Mouse (Mus musculus): ENCODE measurements around the gene 9230112D13Rik.

Gene 9230112D13Rik

DNA sequence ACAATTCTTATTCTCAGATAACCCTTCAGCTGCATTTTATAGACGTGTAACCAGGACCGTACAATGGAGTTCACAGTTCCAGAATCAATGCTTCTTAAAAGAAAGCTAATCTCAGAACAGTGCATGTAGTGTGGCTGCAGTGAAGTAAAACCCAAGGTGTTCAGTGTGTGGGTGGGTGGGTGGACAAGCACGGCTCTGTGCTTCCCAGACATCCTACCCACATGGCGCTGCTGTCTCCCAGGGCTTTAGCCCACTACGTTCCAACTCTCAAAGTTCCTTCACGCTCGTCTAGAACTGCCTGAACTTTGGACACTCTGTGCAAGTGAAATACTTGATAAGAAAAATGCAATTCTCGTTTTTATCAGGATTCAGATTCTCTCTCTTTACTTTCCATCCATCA, at the start of gene 9230112D13Rik:
Gene 9230112D13Rik, minus strand, starts transcription at position 101 of the 400 bp plus-strand sequence.
- in situ Hi-C loops (cut with MboI; ENCODE audit: low pct_unique_long_range_greater_than_20kb in 1 of 2, low sequenced_read_pairs in 2 of 2, unreplicated experiment in 1 of 2): no loop called here

GRCm38 (mm10) chr14:34571610-34572387, 49.2 kb upstream of the 9230112D13Rik start:
- in situ Hi-C loops (cut with MboI; ENCODE audit: low pct_unique_long_range_greater_than_20kb in 1 of 2, low sequenced_read_pairs in 2 of 2, unreplicated experiment in 1 of 2): loop anchor here (25.0 kb wide), 2 partner anchors 134 to 484 kb away; partner anchors contain the start of gene Anxa8 (in 1 of the 2)

DNA sequence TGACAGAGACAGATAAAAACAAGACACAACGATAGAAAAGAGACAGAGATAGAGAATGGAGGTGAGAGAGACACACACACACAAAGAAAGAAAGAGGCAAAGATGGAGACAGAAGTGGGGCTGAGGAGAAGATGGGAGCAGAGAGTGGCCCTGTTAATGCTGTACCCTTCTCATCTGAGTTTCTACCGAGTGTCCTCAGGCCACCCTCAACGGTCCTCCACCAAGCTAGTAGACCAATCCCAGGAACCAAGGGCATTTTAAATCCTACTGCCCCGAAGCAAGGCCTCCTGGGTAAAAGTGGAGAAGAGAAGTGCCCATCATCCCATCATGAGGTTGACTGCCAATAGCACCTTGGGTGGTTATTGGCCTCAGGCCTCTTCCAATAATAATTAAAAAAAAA, 48.3 kb upstream of the 9230112D13Rik start:
- in situ Hi-C loops (cut with MboI; ENCODE audit: low pct_unique_long_range_greater_than_20kb in 1 of 2, low sequenced_read_pairs in 2 of 2, unreplicated experiment in 1 of 2): loop anchor here (25.0 kb wide), 2 partner anchors 134 to 484 kb away; partner anchors contain the start of gene Anxa8 (in 1 of the 2)

GRCm38 (mm10) chr14:34570294-34570693, 47.7 kb upstream of the 9230112D13Rik start:
- in situ Hi-C loops (cut with MboI; ENCODE audit: low pct_unique_long_range_greater_than_20kb in 1 of 2, low sequenced_read_pairs in 2 of 2, unreplicated experiment in 1 of 2): loop anchor here (25.0 kb wide), 2 partner anchors 133 to 483 kb away; partner anchors contain the start of gene Anxa8 (in 1 of the 2)

DNA sequence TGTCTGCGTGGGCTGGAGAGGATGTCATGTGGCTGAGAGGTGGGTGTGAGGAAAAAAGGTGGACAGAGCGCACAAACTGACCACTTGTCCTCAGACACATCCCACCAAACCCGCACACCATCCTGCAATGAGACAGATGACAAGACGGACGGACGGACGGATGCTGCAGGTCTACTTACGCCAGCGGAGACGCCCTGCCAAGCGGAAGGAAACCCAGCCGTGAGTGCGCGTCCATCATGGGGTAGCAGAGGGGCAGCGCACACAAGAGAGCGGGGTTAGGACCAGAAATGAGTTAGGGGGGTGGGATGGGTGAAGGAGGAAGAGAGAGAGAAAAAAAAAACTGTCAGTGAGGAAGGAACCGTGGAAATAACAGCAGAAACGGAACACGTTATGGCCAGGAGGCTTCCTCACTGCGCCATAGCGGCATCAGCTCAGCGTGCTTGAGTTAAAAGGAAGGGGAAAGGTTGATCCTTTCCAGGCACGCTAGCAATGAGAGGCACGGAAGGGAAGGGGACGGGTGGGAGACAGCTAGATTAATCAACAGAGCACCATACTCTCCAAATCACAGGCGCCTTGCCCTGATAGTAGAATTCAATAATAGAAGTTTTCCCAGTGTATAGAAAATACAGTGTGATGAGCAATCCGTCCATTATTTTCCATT, 47.1 kb upstream of the 9230112D13Rik start:
- in situ Hi-C loops (cut with MboI; ENCODE audit: low pct_unique_long_range_greater_than_20kb in 1 of 2, low sequenced_read_pairs in 2 of 2, unreplicated experiment in 1 of 2): loop anchor here (10.0 to 25.0 kb wide), 3 partner anchors 125 to 482 kb away; partner anchors contain the start of gene Anxa8 (in 1 of the 2)

DNA sequence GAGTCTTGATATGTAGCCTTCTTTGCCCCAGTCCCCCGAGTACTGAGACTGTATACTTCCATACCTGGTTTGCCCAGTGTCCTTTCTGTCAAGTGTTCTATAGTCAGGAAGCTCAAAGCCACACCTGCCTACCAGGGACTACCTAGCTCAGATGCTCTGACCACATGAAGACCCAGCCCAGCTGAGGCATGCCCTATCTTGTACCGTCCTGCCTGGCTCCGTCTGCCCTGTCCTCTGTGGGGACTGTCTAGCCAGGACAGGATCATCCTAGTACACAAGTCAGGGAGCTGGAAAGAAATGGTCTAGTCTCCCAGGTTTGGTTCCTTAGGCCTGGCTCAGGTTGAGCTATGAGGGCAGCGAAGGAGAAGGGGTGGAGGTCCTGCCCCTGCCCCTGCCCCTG, 46.0 kb upstream of the 9230112D13Rik start:
- in situ Hi-C loops (cut with MboI; ENCODE audit: low pct_unique_long_range_greater_than_20kb in 1 of 2, low sequenced_read_pairs in 2 of 2, unreplicated experiment in 1 of 2): loop anchor here (10.0 to 25.0 kb wide), 3 partner anchors 124 to 481 kb away; partner anchors contain the start of gene Anxa8 (in 1 of the 2)

DNA sequence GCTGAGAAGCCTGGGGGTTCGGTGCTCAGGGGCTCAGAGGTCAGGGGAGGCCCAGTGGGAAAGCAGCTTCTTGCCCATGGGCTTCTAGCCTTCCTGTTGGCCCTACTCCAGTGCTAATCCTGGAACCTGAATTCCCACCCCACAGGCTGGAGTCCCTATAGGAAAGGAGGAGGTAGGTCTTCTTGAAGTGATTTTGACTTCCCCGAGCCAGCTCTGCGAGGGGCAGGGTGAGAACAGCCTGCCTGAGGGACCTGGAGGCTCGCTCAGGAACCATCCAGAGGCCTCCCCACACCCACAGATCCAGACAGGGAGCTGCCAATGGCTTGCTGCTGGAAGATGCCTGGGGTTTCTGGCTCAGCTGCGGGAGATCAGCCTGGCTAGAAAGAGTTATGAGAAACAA, 45.1 kb upstream of the 9230112D13Rik start:
- in situ Hi-C loops (cut with MboI; ENCODE audit: low pct_unique_long_range_greater_than_20kb in 1 of 2, low sequenced_read_pairs in 2 of 2, unreplicated experiment in 1 of 2): loop anchor here (10.0 to 25.0 kb wide), 3 partner anchors 123 to 480 kb away; partner anchors contain the start of gene Anxa8 (in 1 of the 2)

DNA sequence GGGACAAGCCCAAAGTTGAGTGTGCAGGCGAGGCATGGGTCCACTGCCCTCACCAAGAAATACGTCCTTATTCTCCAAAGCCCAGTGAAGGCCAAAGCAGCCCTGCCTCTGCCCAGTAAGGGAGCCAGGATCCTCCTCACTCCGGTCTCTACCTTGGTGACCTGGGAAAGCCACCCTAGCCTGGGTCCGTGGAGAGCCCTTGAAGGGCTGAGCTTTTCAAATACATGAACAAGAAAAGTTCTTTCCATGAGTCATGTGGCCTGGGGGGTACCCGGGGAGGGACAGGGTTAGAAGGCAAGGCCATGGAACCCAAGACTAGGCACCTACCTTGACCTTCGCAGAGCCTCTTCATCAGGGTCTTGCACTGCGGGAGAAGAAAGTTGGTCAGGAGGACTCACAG, 43.9 kb upstream of the 9230112D13Rik start:
- in situ Hi-C loops (cut with MboI; ENCODE audit: low pct_unique_long_range_greater_than_20kb in 1 of 2, low sequenced_read_pairs in 2 of 2, unreplicated experiment in 1 of 2): loop anchor here (10.0 to 25.0 kb wide), 3 partner anchors 122 to 479 kb away; partner anchors contain the start of gene Anxa8 (in 1 of the 2)

- in situ Hi-C loops (cut with MboI; ENCODE audit: low pct_unique_long_range_greater_than_20kb in 1 of 2, low sequenced_read_pairs in 2 of 2, unreplicated experiment in 1 of 2): loop anchor here (10.0 to 25.0 kb wide), 3 partner anchors 121 to 478 kb away; partner anchors contain the start of gene Anxa8 (in 1 of the 2)
These were observed 43.1 kb upstream of the 9230112D13Rik start for GRCm38 (mm10) chr14:34565711-34566110.

DNA sequence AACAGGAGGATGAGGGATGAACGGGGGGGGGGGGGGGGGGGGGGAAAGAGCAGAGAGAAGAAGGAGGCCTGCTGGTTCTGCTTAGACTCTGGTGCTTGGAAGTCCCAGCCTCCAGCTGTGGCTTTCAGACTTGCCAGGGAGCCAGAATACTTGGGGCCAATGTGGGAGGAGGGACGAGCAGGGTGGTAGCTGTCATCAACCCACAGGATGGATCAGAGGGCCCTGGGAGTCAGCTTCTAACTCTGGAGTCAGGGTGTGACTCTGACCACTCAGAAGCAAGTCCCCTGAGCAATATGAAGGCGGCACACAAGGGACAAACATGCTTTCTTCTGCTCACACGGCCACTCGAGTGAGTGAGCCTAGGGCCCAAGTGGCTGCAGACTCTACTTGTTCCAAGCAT, 42.0 kb upstream of the 9230112D13Rik start:
- in situ Hi-C loops (cut with MboI; ENCODE audit: low pct_unique_long_range_greater_than_20kb in 1 of 2, low sequenced_read_pairs in 2 of 2, unreplicated experiment in 1 of 2): loop anchor here (10.0 to 25.0 kb wide), 3 partner anchors 120 to 477 kb away; partner anchors contain the start of gene Anxa8 (in 1 of the 2)

GRCm38 (mm10) chr14:34562393-34562792, 39.8 kb upstream of the 9230112D13Rik start:
- in situ Hi-C loops (cut with MboI; ENCODE audit: low pct_unique_long_range_greater_than_20kb in 1 of 2, low sequenced_read_pairs in 2 of 2, unreplicated experiment in 1 of 2): loop anchor here (10.0 to 25.0 kb wide), 3 partner anchors 118 to 475 kb away; partner anchors contain the start of gene Anxa8 (in 1 of the 2)

DNA sequence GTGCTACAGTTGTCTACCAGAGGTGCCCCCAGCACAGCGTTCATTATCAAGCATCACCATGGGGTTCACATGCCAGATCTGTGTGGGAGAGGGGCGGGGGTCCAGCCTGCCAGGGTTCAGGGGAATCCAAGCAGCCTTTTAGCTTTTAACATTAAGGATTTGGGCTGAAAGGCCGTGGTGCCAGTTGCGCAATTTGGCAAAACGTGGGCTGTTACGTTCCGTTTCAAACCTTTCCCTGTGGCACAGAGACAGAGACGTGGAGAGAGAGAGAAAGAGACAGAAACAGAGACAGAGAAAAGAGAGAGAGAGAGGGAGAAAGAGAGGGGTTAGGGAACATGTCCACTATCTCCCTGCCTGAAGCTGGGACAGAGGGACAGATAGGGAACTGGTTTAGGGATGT, 39.0 kb upstream of the 9230112D13Rik start:
- in situ Hi-C loops (cut with MboI; ENCODE audit: low pct_unique_long_range_greater_than_20kb in 1 of 2, low sequenced_read_pairs in 2 of 2, unreplicated experiment in 1 of 2): loop anchor here (10.0 to 25.0 kb wide), 3 partner anchors 117 to 474 kb away; partner anchors contain the start of gene Anxa8 (in 1 of the 2)

DNA sequence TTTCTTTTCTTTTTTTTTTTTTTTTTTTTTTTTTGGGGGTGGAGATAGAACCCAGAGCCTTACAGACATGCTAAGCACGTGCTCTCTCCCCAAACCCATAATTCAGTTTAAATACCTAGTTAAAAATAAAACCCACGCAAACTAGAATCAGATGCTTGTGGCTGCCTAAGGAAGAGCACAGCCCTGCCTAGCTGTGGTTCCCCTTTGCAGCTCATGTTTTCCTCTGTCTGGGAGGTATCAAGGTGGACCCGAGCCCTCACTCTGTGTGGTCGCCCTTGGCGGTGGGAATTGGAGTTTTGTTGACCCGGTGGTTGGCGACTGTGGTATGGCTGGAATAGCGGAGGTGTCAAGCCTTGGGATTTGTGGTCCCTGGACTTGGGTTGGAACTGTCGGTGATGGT, 36.3 kb upstream of the 9230112D13Rik start:
- in situ Hi-C loops (cut with MboI; ENCODE audit: low pct_unique_long_range_greater_than_20kb in 1 of 2, low sequenced_read_pairs in 2 of 2, unreplicated experiment in 1 of 2): loop anchor here (25.0 kb wide), 2 partner anchors 122 to 472 kb away; partner anchors contain the start of gene Anxa8 (in 1 of the 2)

GRCm38 (mm10) chr14:34555211-34555610, 32.6 kb upstream of the 9230112D13Rik start:
- in situ Hi-C loops (cut with MboI; ENCODE audit: low pct_unique_long_range_greater_than_20kb in 1 of 2, low sequenced_read_pairs in 2 of 2, unreplicated experiment in 1 of 2): loop anchor here (25.0 kb wide), 2 partner anchors 118 to 468 kb away; partner anchors contain the start of gene Anxa8 (in 1 of the 2)

DNA sequence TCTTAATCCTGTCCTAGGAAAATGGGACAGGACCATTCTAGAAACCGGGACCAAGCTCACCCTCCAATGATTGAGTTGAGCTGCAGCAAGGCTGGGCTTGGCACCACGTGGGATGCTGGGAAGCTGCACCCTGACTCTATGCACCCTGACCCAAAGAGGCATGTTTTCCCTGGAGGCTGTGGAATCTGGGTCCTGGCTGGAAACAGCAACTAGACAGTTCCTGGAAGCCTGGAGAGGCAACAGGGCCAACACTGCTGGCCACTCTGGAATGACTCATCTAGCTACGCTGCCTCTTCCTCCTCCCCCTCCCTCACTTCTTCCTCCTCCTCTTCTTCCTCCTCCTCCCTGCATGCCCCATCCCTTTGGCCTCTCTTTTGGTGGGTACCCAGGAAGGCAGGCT, 31.4 kb upstream of the 9230112D13Rik start:
- in situ Hi-C loops (cut with MboI; ENCODE audit: low pct_unique_long_range_greater_than_20kb in 1 of 2, low sequenced_read_pairs in 2 of 2, unreplicated experiment in 1 of 2): loop anchor here (25.0 kb wide), 2 partner anchors 117 to 467 kb away; partner anchors contain the start of gene Anxa8 (in 1 of the 2)

DNA sequence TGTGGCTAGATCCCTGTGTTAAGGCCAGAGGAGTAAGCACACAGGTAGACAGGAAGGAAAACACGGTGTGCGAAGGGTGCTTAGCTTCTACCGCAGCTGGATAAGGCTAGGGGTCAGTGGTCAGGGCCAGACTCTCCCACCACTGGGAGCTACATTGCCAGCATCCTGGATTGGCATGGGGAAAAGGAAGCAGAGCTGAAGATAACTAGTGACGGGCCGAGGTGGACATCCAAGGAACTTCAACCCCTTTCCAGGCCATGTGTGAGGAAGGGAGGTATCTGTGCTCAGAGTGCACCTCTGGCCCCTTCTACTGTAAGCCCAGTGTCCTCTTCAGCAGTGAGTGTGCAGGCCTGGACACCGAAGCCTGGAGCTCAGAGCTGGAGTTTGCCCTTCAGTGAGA, 30.9 kb upstream of the 9230112D13Rik start:
- in situ Hi-C loops (cut with MboI; ENCODE audit: low pct_unique_long_range_greater_than_20kb in 1 of 2, low sequenced_read_pairs in 2 of 2, unreplicated experiment in 1 of 2): loop anchor here (25.0 kb wide), 2 partner anchors 116 to 466 kb away; partner anchors contain the start of gene Anxa8 (in 1 of the 2)

DNA sequence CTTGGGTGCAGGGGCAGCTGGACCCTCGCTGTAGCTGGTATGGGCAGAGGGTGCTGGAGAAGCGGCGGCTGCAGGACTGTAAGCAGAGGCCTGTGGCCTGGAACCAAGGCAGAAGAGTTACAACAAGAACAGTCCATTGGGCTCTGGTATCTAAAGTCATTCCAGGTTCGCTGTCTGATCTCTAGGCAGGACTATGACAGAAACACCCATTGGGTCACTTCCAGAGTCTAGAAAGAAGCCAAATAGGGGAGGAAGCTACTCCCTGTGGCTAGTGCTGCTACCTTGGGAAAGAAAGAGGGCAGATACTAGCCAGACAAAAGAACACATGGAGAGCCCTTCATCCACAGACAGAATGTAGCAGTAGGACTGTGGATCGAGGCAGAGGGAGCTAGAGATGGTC, 29.6 kb upstream of the 9230112D13Rik start:
- in situ Hi-C loops (cut with MboI; ENCODE audit: low pct_unique_long_range_greater_than_20kb in 1 of 2, low sequenced_read_pairs in 2 of 2, unreplicated experiment in 1 of 2): loop anchor here (25.0 kb wide), 2 partner anchors 115 to 465 kb away; partner anchors contain the start of gene Anxa8 (in 1 of the 2)

DNA sequence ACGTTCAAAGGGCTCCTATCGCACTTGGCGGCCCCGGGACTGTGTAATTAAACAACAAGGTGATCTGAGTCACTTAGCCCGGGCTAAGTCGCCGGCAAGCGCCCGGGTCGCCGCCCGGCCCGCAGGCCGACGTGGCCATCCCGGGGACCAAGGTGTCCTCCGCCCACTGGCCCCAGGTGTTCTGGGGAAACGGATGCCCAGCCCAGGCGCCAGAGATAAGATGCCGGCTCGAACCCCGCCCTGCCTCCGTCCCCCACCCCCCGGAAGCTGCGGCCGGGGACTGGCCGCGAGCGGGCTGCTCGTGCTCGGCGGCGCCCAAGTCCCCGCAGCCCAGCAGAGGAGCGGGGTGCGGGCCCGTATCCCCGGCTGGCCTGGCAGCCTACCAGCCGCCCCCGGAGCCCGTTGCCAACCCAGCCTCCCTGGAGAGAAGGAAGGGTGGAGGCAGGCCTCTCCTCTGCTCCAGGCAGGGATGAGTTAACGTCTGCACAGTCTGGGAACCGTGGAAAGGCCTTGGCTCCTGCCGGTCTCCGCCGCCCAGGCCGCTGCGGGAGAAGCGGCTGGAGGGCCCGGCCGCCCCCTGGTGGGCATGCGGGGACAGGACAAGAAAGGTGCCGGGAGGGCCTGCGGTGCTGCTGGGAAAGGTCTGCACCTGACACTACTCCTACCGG, 26.5 kb upstream of the 9230112D13Rik start:
- in situ Hi-C loops (cut with MboI; ENCODE audit: low pct_unique_long_range_greater_than_20kb in 1 of 2, low sequenced_read_pairs in 2 of 2, unreplicated experiment in 1 of 2): loop anchor here in 1 of 2 experiments (5.0 kb wide), 1 partner anchor 47 kb away; the partner anchor contains the start of gene Bmpr1a
